Mouse (Mus musculus) embryo, embryonic 10 days (tissue): Measurements from ENCODE around the gene Sbk3.
"Not testable (repeated sequence)": the region's sequence is repeated elsewhere in the genome, so short reads cannot be mapped to it uniquely, and the experiment has no call there.

ENCODE experiments used
- DNase-seq: peaks from one replicate; pipeline ENCODE4 v3.0.0-alpha.2; 2015; ENCODE audit warnings: low spot score

The Sbk3 gene

DNA sequence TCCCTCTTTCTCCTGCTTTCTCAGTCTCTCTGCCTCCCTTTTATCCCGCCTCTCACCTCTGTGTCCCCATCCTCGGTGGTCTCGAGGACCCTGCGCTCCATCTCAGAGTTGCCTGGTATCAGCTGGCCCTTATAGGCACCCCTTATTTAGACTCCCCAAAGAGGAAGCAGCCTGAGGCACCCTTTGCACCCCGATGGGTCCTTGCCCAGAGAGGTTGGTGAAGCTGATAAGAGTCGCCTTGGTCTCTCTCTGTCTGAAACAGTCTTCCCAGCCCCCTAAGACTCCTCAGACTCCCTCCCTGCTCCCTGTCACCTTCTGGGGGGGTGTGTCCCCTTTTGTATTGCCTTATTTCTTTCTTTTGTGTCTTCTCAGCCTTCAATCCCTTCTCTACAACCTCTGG is at the start of gene Sbk3:
Gene Sbk3, minus strand, starts transcription at position 101 of the 400 bp plus-strand sequence.
- no peak for DNase-seq

DNA sequence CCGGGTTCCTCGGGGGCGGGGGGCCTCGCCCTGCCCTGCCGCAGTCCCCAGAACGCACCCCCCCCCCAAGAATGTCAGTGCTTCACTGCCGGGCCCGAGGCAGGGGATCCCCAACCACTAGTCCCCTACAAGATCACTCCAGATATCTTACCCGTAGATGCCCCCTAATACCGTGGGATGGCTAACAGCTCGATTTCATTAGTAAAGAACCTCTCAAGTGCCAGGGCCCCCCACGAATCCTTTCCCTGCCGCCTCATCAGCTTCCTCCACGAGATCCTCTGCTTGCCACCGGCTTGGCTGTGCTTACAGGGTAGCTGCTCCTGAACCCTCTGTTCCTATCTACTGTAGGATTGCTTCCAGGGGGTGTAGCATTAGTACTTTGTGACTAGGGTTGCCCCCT is 49.7 kb upstream of the Sbk3 start:
- DNase-seq = peak; percentile 39

DNA sequence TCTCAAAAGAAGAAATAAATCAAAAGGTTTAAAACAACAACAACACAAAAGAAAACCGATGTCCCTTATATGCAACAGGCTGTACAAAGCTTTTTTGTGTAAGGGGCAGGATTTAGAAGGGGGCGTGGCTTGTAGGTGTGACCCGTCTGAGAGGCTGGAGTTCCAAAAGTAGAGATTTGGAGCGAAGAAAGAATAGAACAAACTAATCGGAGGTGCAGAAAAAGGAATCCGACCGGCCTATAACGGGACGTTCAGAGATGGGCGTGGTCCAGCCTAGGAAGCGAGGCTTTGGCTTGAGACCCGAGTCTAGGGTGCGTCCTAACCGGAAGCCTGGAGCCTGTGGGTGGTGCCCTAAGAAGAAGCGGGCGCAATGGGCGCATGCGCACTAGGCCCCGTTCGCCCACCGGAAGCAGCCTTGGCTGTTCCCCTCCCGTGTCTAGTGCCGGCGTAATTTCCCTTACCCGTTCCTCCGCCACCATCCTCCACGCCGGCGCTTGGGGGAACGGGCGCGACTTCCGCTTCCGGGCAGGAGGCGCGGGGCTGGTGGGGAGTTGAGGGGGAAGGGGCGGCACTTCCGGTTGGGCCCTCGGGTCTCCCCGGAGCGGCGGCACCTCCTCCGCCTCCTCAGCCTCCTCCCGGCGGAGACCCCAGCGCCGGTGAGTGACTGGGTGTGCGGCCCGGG is 49.2 kb upstream of the Sbk3 start, which contains the start of the genes Zfp865 and Ccdc106:
Gene Zfp865, plus strand, starts transcription at position 377 of the 682 bp plus-strand sequence.
Gene Ccdc106, plus strand, starts transcription at position 554 of the 682 bp plus-strand sequence.
- peak; percentile 99 for DNase-seq

DNA sequence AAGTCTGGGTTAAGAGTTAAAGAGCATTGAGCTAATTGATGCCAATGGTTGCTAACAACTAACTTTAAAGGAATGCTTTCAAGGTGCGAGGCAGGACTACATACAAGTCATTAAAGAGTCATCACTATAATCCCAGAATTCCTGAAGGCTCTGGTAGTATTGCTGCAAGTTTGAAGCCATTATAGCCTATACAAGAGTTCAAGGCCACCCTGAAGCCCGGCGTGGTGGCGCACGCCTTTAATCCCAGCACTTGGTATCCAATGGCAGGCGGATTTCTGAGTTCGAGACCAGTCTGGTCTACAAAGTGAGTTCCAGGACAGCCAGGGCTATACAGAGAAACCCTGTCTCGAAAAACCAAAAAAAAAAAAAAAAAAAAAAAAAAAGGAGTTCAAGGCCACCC is 48.6 kb upstream of the Sbk3 start:
- not testable (repeated sequence) for DNase-seq

DNA sequence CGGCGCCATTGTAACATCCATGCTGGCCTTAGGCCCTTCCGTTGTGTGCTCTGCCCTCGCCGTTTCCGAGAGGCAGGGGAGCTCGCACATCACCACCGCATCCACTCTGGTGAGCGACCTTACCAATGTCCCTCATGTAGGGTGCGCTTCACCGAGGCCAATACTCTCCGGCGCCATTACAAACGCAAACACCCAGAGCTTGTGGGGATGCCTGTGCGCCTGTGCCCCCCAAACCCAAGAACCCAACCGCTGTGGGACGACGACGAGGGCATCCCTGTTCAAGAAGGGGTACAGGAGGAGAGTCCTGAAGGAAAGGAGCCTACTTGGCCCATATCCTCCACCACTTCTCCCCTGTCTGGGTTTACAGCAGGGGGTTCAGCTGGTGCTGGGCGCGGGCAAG is 47.0 kb upstream of the Sbk3 start:
- DNase-seq = no peak

DNA sequence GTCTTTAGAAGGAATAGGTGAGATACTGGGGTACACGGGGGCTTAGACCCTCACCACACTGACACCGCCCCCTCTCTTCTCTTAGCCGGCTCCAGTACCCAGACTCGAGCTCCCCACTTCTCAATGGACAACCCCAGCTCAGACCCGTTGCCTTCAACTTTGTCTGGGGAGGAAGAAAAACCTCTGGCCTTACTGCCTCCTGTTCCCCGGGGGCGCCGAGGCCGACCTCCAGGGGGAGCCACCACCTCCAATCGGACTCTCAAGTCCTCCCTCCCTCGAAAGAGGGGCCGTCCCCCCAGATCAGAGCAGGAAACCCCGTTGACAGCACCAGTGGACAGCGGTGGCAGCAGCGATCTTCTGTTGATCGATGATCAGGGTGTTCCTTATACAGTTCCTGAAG is 46.4 kb upstream of the Sbk3 start:
- DNase-seq = no peak

DNA sequence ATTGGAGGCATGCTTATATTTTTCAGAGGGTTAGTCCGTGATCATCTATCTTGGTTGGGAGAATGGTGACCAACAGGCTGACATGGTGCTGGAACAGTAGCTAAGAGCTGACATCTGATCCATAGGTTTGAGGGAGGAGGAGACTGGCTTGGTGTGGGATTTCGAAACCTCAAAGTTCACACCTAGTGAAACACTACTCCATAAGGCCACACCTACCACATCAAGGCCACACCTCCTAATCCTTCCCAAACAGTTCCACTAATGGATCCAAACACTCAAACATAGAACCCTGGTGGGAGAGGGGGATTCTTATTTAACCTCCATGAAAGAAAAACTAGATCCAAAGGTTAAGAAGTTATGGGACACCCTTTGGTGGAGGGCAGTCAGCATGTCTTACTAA is 46.0 kb upstream of the Sbk3 start:
- no peak for DNase-seq

DNA sequence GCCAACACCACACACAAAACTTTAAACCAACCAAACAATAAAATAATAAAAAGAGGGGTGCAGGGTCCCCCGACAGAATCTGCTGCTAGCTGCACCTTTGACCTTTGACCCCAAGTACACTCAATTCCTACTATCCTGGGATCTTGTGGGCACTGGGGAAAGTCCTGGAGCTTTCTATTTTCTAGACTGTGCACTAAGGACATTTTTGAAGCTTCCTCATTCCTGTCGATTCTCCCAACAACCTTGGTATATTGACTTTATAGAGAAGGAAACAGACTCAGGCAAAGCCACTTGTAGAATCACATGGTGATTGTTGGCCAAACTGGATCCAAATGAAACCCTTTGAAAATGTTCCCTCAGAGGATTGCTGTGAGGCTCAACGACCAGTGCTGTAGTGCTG is 45.1 kb upstream of the Sbk3 start:
- no peak for DNase-seq

DNA sequence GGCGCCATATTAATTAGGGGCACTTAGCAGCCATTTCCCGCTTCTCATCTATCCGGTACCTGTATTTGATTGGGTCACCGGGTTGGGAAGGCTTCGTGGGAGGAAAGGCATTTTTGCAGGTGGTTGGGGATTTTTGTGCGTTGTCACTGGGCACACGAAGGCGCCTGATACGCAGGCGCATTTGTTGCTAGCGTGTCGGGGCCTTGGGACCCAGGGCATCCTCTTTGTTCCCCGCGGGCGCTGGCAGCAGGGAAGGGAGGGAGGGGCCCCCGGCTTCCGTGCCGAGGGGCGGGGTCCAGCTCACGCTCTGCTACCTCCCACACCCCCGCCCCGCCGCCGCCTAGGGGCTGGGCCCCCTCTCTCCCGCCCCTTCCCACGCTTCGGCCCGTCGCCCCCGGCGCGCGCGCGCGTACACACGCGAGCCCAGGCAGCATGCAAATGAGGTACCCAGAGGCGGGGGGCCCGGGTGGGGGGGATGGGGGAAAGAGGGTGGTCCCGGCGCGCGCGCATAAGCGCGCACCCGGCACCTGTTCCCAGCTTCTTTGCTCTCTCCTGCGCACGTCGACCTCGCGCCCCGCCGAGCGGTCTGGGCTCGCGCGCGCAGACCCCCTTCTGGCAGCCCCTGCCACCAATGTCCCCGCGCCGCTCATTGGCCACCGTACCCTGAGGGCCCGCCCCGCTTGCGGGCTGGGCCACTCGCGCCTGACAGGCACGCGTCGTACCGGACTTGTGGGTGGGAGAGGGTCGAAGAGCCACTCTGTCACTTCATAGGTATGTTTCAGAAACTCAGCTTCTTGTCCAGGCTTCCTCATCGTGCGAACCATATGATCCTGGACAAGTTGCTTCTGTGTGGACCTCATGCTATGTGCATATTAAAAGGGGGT is 44.4 kb upstream of the Sbk3 start, which contains the start of gene Gm44973:
Gene Gm44973, plus strand, starts transcription at position 379 of the 884 bp plus-strand sequence.
- DNase-seq = peak; percentile 94

DNA sequence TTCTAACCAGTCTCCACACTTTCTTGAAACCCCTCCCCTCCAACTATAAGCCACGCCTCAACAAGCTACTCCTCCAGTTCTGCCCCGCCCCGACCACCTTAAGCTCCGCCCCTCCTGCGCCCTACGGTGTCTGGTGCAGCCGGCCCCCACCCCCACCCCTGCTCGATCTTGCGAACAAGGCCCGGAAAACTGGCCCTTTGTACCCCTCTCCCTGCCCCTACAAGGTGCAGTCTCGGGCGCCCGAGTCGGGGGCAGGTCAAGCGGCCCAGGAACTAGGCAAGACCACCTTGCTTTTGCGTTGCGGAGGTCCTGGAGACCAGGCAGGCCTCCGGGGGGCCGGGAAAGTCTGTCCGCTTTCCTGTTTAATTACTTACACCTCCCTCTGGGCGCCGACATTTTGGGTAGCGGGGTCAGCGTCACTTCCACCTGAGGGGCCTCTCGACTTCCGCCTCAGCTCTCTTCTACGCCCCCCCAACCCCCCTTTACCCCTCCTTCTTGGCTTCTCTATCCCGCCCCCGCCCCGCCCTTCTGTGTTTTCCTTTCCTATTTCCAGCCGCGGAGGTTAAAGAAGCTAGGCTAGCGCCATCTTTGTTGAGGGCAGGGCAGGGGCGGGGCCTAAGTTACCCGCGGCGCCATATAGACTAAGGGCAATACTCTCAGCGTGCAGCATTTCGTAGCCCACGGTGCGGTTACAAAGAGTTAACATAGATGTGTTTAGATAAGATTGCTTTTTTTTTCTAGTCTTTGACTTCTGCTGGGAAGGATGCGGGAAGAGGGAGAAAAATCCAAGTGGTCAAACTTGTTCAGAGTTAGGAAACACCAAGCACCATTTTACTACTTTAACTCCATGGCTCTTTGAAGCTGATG is 43.5 kb upstream of the Sbk3 start, which contains the start of the genes Zfp524 and Fiz1:
Gene Zfp524, plus strand, starts transcription at position 165 of the 867 bp plus-strand sequence.
Gene Fiz1, minus strand, starts transcription at position 447 of the 867 bp plus-strand sequence.
- DNase-seq = peak; percentile 94

DNA sequence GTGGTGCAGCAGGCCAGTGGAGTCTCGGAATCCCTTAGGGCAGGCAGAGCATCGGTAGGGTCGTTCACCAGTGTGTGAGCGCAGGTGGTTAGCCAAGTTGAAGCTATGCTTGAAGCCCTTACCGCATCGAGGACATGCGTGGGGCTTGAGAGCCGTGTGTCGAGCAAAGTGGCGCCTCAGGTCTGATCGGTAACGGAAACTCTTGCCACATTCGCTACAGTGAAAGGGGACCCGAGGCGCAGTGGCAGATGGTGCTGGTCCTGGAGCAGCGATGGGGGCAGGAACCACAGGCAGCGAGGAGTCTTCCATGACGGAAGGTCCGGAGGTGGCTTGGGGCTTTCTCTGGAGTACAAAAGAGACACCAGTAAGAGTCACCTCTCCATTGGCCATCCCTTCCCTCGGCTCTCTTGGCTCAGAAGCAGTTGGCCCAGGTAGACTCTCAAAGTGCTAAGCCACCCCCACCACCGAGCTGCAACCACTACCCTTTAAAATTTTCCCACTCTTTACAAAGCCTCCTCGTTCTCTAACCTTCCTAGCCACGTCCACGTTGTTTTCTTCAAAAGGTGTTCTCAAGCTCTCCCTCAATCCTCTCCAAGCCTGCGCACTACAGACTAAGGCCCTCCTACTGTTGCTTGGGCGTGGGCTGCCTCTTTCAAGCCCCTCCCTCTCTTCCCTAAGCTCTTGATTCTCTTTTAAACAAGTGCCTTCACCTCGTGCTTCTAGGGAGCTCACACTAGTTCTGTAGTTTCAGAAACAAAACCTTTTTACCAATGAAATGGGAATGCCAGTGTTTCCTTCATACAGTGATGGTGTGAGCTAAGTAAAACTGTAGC is 41.9 kb upstream of the Sbk3 start:
- no peak for DNase-seq

DNA sequence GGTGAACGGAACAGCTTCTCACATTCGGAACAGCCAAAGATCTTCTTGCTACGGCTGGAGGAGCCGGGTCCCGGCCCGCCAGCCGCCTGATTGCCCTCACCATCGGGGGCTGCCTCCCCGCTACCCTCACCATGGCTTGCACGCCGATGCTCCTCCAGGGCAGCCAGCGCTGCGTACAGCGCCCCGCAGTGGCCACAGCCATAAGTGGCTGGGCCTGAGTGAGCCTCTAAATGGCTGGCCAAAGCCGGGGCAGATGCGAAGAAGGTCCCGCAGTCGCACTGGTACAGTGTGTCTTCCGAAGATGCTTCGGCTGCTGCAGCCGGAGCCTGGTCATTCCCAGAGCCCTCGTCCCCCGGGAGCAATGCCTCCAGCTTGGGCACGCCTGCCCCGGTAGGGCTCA is 37.3 kb upstream of the Sbk3 start:
- no peak for DNase-seq

DNA sequence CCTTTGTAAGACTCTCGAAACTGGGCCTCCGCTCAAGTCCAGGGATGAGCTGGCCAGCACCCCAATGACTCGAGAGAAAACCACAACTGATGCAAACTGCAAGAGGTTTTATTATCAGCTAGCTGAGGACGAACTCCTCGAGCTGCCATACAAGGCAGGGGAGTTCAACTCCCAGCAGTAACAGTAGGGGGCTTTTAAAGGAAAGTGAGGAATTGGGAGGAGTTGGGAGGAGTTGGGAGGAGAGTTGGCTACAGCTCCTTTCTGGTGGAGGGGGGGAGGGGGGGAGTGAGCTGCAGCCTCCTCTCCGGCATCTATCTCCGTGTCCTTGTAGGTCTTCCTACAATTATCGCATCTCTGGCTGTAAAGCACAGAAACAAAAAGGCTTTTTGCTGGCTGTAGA is 31.9 kb upstream of the Sbk3 start:
- DNase-seq = not testable (repeated sequence)

DNA sequence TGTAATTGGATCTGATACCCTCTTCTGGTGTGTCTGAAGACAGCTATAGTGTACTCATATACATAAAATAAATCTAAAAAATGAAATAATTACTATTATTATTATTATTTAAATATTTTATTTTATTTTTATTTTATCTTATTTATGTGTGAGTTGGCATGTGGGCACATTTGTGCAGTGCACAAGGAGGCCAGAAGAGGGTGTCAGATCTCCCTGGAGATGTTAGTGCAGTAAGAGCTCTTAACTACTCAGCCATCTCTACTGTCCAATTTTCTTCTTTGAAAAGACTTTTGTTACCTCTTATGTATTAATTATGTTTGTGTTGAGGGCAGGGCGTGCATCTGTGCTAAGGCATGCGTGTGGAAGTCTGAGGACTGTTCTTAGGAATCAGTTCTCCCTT is 28.9 kb upstream of the Sbk3 start:
- DNase-seq = no peak

DNA sequence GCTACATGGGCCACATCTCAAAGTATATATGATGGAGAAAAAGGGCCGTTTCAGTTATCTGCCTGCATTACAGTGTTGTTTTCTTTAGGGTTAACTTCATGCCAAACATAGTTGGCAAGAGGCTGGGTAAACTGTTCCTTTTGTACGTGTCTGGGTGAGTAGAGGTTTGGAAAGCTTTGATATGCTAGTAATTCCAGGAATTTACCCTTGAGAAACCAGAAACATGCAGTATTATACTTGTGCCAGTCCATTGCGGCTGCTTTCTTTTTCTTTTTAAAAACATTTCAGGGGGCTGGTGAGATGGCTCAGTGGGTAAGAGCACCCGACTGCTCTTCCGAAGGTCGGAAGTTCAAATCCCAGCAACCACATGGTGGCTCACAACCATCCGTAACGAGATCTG is 26.0 kb upstream of the Sbk3 start:
- no peak for DNase-seq

DNA sequence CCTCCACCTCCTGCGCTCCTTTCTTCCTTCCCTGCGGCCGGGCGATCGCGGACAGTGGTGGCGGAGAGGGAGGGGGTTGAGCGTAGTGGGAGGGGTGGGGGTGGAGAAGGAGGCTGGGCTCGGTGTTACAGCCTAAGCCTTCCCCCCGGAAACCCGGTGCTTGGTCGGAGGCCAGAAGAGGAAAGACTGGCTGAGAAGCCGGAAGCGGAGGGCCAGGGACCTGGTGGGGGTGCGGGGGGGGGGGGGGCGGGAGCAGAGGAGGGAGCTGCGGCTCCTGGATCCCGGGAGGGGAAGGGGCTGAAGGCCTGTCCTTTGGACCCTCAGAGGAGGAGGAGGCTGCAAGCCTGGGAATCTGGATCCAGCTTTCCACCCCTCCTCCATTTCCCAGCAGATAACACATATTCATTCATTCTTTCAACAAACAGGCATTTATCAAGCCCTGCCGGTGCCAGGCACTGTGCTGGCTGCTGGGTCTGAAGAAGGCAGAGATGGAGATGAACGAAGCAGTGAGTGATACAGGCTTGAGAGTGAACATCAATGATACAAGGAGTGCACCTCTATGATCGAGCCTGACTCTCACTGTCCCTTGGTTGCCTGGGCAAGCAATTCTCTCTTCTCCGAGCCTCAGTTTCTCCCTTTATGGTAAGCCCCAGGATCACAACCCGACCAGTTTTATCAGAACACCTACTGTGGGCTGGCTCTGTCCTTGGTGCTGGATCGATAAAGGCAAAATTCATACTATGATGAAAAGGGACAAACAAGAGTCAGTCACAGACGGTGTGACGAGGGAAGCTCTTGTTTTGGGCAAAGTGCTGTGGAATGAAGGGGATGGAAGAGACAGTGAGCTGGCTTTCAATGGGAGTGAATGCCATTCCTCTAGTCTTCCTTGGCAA is 25.3 kb upstream of the Sbk3 start, which contains the start of gene Zfp579:
Gene Zfp579, minus strand, starts transcription at position 156 of the 893 bp plus-strand sequence.
- DNase-seq = peak; percentile 90

DNA sequence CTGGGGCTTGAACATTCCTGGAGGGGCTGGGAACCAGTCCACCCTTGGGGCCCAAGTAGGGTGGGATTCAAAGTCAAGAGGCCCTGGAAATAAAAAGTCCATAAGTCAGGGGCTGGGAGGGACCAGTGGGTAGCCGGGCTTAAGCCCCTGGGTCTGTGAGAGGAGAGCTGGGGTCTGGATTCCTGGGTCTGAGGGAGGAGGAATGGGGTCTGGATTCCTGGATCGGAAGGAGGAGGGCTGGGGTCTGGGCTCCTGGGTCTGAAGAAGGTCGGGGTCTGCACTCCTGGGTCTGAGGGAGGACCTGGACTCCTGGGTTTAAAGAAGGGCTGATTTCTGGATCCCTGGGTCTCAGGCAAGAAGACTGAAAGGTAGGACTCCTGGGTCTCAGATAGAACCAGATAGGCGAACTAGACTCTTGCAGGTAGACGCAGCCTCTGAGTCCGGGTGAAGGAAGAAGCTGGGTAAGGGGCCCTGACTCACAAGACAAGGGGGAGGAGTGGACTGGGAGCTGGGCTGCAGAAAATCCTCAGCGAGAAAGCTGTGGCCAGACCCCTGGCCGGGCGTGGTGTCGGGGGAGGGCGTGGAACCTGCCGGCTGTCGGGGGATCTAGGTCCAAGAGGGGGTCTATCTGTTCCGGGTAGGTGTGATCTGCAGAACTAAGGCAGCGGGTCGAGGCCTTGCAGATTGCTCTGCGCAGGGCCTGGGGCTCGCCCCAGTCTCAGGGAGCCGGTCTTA is 24.5 kb upstream of the Sbk3 start:
- DNase-seq = no peak

DNA sequence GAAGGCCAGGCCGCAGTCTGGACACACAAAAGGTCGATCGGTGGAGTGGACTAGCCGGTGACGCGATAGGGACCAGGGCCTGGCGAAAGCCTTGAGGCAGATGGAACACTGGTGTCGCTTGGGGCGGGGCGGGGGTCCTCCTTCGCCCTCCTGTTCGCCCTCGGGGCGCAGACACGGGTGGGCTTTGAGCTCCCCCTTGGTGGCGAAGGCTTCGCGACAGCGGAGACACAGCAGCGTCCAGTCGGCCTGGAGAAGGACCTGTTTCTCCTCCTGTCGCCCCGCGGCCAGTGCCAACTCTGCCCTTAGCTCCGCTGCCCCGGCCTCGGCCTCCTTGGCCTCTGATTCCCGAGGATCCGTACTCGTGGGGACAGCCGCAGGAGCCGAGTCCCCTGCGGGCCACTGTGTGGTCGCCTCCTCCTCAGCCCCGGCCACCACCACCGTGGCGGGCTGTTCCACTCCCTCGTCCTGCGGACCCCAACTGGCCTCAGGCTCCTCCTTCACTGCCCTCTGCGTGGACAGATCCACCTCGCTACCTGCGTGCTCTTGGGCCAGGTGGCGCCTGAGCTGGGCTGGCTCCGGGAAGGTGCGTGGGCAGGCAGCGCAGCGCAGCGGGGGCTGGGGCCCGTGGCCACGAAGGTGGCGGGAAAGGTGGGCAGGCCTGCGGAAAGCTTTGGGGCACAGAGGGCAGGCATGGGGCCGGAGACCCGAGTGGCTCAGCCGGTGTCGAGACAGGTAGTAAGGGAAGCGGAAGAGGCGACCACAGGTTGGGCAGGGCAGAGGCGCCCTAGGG is 23.2 kb upstream of the Sbk3 start:
- no peak for DNase-seq
